Mouse (Mus musculus): ENCODE data around the gene Nqo1. TPM values are rescaled to one million over a fixed set of nuclear protein-coding genes. Genes with fewer than 3 reads are reported as not detected.
A peak's percentile ranks its signal among the peaks of the same experiment; 100 is the strongest.

Gene Nqo1
- polyA plus RNA-seq, 1 experiment from 2014 or later = 33.6 TPM

GRCm38 (mm10) chr8:107404057-107404456, 1.1 kb upstream of the Nqo1 start:
- no peak overlapping the region for H3K27ac ChIP-seq (replicated peaks)
- no peaks in the 10 kb centered on the region for H3K9me3 ChIP-seq (replicated peaks)
- 72% methylated on average over 4 of the region's 4 CpGs for WGBS
- peaks cover 3% of the 10 kb centered on the region; the same call in 1 of the 2 replicates for H3K36me3 ChIP-seq
- no peak overlapping the region for H3K4me3 ChIP-seq (replicated peaks)
- no peak overlapping the region for H3K9ac ChIP-seq
- H3K27me3 ChIP-seq = no peaks in the 10 kb centered on the region
- peaks cover 36% of the 10 kb centered on the region for H3K4me1 ChIP-seq
- no peak for ATAC-seq (ENCODE audit: insufficient number of reproducible peaks, low FRiP score, low TSS enrichment, low read depth)
- no peak overlapping the region for H3K4me2 ChIP-seq (replicated peaks)

GRCm38 (mm10) chr8:107401866-107402265, 1.1 kb downstream of the Nqo1 start:
- H3K4me2 ChIP-seq (replicated peaks) = peak overlapping the region; percentile 60
- no peak overlapping the region for H3K4me3 ChIP-seq (replicated peaks)
- no peaks in the 10 kb centered on the region for H3K27me3 ChIP-seq
- WGBS = 65% methylated on average over 5 of the region's 5 CpGs
- ATAC-seq (ENCODE audit: insufficient number of reproducible peaks, low FRiP score, low TSS enrichment, low read depth) = no peak
- H3K9me3 ChIP-seq (replicated peaks) = no peaks in the 10 kb centered on the region
- no peaks in the 10 kb centered on the region for H3K36me3 ChIP-seq
- H3K4me1 ChIP-seq = peaks cover 50% of the 10 kb centered on the region
- H3K9ac ChIP-seq = no peak overlapping the region
- H3K27ac ChIP-seq (replicated peaks) = peak overlapping the region; percentile 74

DNA sequence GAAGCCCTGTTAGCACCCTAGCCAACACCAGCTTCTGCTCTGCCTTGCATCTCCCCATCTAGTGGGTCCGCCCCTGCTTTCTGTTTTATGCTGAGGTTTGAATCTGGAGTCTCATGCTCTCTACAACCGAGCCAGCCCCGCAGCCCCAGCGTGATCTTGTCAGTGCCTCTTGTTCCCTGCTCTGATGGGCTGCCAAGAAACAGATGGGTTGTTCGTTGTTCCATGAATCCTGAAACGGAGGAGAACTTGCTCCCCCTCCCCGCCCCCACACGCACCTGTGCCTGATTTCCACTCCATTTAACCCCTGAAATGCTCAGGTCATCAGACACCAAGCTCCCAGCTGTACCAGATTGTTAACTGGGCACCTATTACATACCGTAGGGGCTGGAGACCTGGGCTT, 3.5 kb downstream of the Nqo1 start:
- Histone ChIP-seq H3K4me1 (peaks cover 52% of the 10 kb centered on the region), H3K9ac (no peak overlapping the region), H3K4me3 (replicated peaks) (no peak overlapping the region), H3K27ac (replicated peaks) (no peak overlapping the region), H3K27me3 (no peaks in the 10 kb centered on the region), H3K9me3 (replicated peaks) (no peaks in the 10 kb centered on the region), H3K36me3 (no peaks in the 10 kb centered on the region), H3K4me2 (replicated peaks) (no peak overlapping the region)
- 14% methylated on average over 9 of the region's 9 CpGs for WGBS
- no peak for ATAC-seq (ENCODE audit: insufficient number of reproducible peaks, low FRiP score, low TSS enrichment, low read depth)

GRCm38 (mm10) chr8:107397665-107398064, 5.3 kb downstream of the Nqo1 start:
- H3K27me3 ChIP-seq = no peaks in the 10 kb centered on the region
- no peaks in the 10 kb centered on the region for H3K36me3 ChIP-seq
- H3K4me1 ChIP-seq = peaks cover 41% of the 10 kb centered on the region
- WGBS = 10% methylated on average over 12 of the region's 12 CpGs
- H3K4me2 ChIP-seq (replicated peaks) = no peak overlapping the region
- ATAC-seq (ENCODE audit: insufficient number of reproducible peaks, low FRiP score, low TSS enrichment, low read depth) = no peak
- no peak overlapping the region for H3K4me3 ChIP-seq (replicated peaks)
- peak overlapping the region; percentile 30; the same call in 1 of the 2 replicates for H3K27ac ChIP-seq (replicated peaks)
- no peaks in the 10 kb centered on the region for H3K9me3 ChIP-seq (replicated peaks)
- H3K9ac ChIP-seq = no peak overlapping the region

GRCm38 (mm10) chr8:107396106-107396670, 6.8 kb downstream of the Nqo1 start:
- Histone ChIP-seq H3K4me3 (replicated peaks) (no peak overlapping the region), H3K27ac (replicated peaks) (no peak overlapping the region), H3K4me1 (peaks cover 27% of the 10 kb centered on the region), H3K9me3 (replicated peaks) (no peaks in the 10 kb centered on the region), H3K36me3 (no peaks in the 10 kb centered on the region), H3K9ac (no peak overlapping the region), H3K4me2 (replicated peaks) (no peak overlapping the region), H3K27me3 (no peaks in the 10 kb centered on the region)
- WGBS = 47% methylated on average over 10 of the region's 10 CpGs
- ATAC-seq (ENCODE audit: insufficient number of reproducible peaks, low FRiP score, low TSS enrichment, low read depth) = no peak; the same call in 1 of the 2 replicates

DNA sequence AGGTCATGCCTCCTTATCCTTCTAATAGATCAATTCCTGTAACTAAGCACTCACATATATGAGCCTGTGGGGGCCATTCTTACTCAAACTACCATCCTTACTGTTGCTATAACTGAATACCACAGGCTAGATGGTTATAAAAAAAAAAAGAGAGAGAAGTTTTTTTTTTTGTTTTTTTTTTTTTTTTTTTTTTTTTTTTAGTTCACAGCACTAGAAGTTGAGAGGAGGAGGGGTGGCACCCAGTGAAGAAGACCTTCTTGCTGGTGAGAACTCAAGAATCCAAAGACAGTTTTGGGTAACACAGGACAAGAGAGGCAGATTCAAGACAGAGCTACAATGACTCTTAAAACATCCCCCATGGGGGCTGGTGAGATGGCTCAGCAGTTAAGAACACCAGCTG, 7.6 kb downstream of the Nqo1 start:
- H3K27me3 ChIP-seq = no peaks in the 10 kb centered on the region
- no peaks in the 10 kb centered on the region for H3K36me3 ChIP-seq
- ATAC-seq (ENCODE audit: insufficient number of reproducible peaks, low FRiP score, low TSS enrichment, low read depth) = no peak
- peaks cover 25% of the 10 kb centered on the region for H3K4me1 ChIP-seq
- no peak overlapping the region for H3K4me2 ChIP-seq (replicated peaks)
- no peak overlapping the region for H3K27ac ChIP-seq (replicated peaks)
- no peak overlapping the region for H3K4me3 ChIP-seq (replicated peaks)
- no peak overlapping the region for H3K9ac ChIP-seq
- no peaks in the 10 kb centered on the region for H3K9me3 ChIP-seq (replicated peaks)

- 65% methylated on average over 4 of the region's 4 CpGs for WGBS
- no peak for ATAC-seq (ENCODE audit: insufficient number of reproducible peaks, low FRiP score, low TSS enrichment, low read depth)
- H3K27me3 ChIP-seq = no peaks in the 10 kb centered on the region
Observed at GRCm38 (mm10) chr8:107391136-107391516, 11.9 kb downstream of the Nqo1 start.

GRCm38 (mm10) chr8:107390476-107391135, 12.4 kb downstream of the Nqo1 start:
- Histone ChIP-seq H3K4me2 (replicated peaks) (no peak overlapping the region), H3K4me1 (peaks cover 30% of the 10 kb centered on the region), H3K27ac (replicated peaks) (no peak overlapping the region), H3K4me3 (replicated peaks) (no peak overlapping the region), H3K36me3 (no peaks in the 10 kb centered on the region), H3K27me3 (no peaks in the 10 kb centered on the region), H3K9me3 (replicated peaks) (no peaks in the 10 kb centered on the region), H3K9ac (no peak overlapping the region)
- WGBS = 89% methylated on average over 16 of the region's 16 CpGs
- ATAC-seq (ENCODE audit: insufficient number of reproducible peaks, low FRiP score, low TSS enrichment, low read depth) = 0 out of 2 replicates have a peak, but pooled peaks have one; percentile 12

More at GRCm38 (mm10) chr8:107391136-107391516, 11.9 kb downstream of the Nqo1 start:
- no peak overlapping the region for H3K9ac ChIP-seq
- no peak overlapping the region for H3K27ac ChIP-seq (replicated peaks)
- no peaks in the 10 kb centered on the region for H3K36me3 ChIP-seq
- no peak overlapping the region for H3K4me2 ChIP-seq (replicated peaks)
- H3K4me3 ChIP-seq (replicated peaks) = no peak overlapping the region
- H3K4me1 ChIP-seq = peaks cover 28% of the 10 kb centered on the region
- no peaks in the 10 kb centered on the region for H3K9me3 ChIP-seq (replicated peaks)

- Histone ChIP-seq H3K27me3 (no peaks in the 10 kb centered on the region), H3K4me2 (replicated peaks) (peak overlapping the region; percentile 18; the same call in 1 of the 2 replicates), H3K36me3 (no peaks in the 10 kb centered on the region), H3K9me3 (replicated peaks) (no peaks in the 10 kb centered on the region), H3K4me3 (replicated peaks) (no peak overlapping the region), H3K4me1 (peaks cover 30% of the 10 kb centered on the region), H3K9ac (no peak overlapping the region), H3K27ac (replicated peaks) (peak overlapping the region; percentile 58)
- peak; percentile 25; the same call in 1 of the 2 replicates for ATAC-seq (ENCODE audit: insufficient number of reproducible peaks, low FRiP score, low TSS enrichment, low read depth)
- 29% methylated on average over 8 of the region's 8 CpGs for WGBS
Observed at GRCm38 (mm10) chr8:107389557-107389956, 13.4 kb downstream of the Nqo1 start.

DNA sequence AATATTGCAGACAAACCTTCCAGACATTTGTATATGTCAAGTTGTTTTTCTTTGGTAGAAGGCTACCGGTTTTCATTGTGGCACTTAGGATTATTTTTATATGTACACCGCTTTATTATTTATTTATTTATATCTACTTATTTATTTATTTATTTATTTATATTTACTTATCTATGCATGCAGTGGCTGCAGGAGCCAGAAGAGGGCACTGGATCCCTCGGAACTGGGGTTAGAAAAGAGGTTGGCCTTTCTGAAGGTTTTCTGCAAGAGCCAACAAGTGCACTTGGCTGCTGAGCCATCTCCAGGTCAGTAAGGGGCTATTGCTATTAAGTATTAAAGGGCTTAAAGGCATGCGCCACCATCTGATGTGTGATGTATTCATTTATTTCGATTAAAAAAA, 15.1 kb downstream of the Nqo1 start:
- whole genome bisulfite sequencing = 45% methylated on average over 5 of the region's 5 CpGs
- no peaks in the 10 kb centered on the region for H3K27me3 ChIP-seq
- H3K9me3 ChIP-seq (replicated peaks) = no peaks in the 10 kb centered on the region
- no peak overlapping the region for H3K9ac ChIP-seq
- H3K36me3 ChIP-seq = no peaks in the 10 kb centered on the region
- peak overlapping the region; percentile 65 for H3K27ac ChIP-seq (replicated peaks)
- peak overlapping the region; percentile 24; the same call in 1 of the 2 replicates for H3K4me2 ChIP-seq (replicated peaks)
- H3K4me1 ChIP-seq = peaks cover 30% of the 10 kb centered on the region
- H3K4me3 ChIP-seq (replicated peaks) = no peak overlapping the region
- no peak for ATAC-seq (ENCODE audit: insufficient number of reproducible peaks, low FRiP score, low TSS enrichment, low read depth)

GRCm38 (mm10) chr8:107386642-107387041, 16.4 kb downstream of the Nqo1 start:
- WGBS = 23% methylated on average over 3 of the region's 3 CpGs
- H3K4me2 ChIP-seq (replicated peaks) = no peak overlapping the region
- H3K9me3 ChIP-seq (replicated peaks) = no peaks in the 10 kb centered on the region
- H3K27ac ChIP-seq (replicated peaks) = no peak overlapping the region; the same call in 1 of the 2 replicates
- no peaks in the 10 kb centered on the region for H3K27me3 ChIP-seq
- H3K4me1 ChIP-seq = peaks cover 30% of the 10 kb centered on the region
- no peak for ATAC-seq (ENCODE audit: insufficient number of reproducible peaks, low FRiP score, low TSS enrichment, low read depth)
- no peak overlapping the region for H3K4me3 ChIP-seq (replicated peaks)
- no peak overlapping the region for H3K9ac ChIP-seq
- no peaks in the 10 kb centered on the region for H3K36me3 ChIP-seq

- Histone ChIP-seq H3K27me3 (no peaks in the 10 kb centered on the region), H3K9ac (no peak overlapping the region), H3K36me3 (no peaks in the 10 kb centered on the region), H3K4me1 (peaks cover 30% of the 10 kb centered on the region), H3K4me2 (replicated peaks) (no peak overlapping the region), H3K9me3 (replicated peaks) (no peaks in the 10 kb centered on the region), H3K4me3 (replicated peaks) (no peak overlapping the region), H3K27ac (replicated peaks) (no peak overlapping the region)
- 40% methylated on average over 5 of the region's 5 CpGs for WGBS
- ATAC-seq (ENCODE audit: insufficient number of reproducible peaks, low FRiP score, low TSS enrichment, low read depth) = no peak
Observed at GRCm38 (mm10) chr8:107386171-107386570, 16.8 kb downstream of the Nqo1 start.

All from embryonic facial prominence, embryonic 15.5 days (tissue).